Mouse (Mus musculus) layer of hippocampus, adult 9-10 months (tissue): ENCODE measurements around the gene Map3k14.
"Not testable (repeated sequence)": the region's sequence is repeated elsewhere in the genome, so short reads cannot be mapped to it uniquely, and the experiment has no call there.

Experiments
- DNase-seq: peaks from one replicate; pipeline ENCODE4 v3.0.0; 2022; ENCODE audit warnings: low spot score

The Map3k14 gene

DNA sequence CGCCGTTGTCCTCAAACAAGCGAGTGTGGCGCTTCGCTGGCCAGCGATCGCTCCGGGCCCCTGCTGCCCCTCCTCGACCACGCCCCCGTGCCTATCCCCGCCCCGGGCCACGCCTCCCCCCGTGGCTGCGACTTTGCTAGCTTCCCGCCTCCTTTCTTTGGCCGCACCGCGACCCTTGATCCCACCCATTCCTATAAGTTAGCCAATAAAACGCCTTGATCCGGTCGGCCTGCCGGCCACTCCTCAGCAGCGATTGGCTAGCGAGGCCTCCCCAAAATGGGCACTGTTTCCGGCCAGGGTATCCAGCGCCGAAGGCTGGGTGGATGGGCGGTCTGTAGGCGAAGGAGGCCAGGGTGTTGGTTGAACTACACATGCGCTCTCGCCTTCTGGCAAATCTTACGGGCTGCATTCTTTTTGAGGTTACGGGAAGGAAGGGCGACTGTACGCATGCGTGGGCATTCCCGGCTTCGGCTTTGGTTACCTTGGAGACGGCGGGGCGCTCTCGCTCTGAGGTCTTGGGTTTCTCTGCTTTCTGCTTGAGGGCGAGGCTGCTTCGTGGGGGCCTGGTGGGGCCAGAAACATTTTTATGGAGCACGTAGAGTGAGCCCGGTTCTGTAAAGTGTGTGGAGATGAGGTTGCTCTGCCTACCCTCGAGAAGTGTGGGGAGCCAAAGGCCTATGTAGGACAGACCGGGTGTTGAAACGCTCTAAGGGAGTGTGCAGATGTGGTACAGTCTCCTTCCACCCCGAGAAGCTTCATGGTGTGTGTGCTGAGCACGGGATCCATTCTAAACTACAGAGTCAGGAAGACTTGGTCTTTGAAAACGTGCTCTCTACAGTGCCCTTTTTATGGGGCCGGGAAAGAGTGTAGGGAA lies at the start of gene Map3k14:
Gene Map3k14 (minus strand): TSS at position 127 of the 874 bp plus-strand sequence.
- DNase-seq = peak; percentile 98

DNA sequence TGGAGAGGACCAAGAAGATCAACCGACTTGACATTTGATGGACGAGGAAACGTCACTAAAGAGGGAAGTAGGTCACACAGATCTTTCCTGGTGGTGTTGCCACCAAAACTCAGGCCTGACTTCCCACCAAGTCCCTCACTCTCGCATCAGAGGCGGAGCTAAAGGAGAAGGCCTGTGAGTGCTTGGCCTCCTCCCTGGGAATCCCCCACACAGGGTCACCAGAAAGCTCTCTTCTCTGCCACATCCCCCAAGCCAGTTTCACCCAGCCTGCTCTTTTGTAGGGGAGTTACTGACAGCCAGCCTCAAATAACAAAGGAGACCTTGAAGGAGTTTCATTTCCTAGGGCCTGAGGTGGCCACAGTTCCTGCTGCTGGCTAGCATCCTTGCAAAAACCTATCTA lies 48.1 kb upstream of the Map3k14 start:
- no peak for DNase-seq

DNA sequence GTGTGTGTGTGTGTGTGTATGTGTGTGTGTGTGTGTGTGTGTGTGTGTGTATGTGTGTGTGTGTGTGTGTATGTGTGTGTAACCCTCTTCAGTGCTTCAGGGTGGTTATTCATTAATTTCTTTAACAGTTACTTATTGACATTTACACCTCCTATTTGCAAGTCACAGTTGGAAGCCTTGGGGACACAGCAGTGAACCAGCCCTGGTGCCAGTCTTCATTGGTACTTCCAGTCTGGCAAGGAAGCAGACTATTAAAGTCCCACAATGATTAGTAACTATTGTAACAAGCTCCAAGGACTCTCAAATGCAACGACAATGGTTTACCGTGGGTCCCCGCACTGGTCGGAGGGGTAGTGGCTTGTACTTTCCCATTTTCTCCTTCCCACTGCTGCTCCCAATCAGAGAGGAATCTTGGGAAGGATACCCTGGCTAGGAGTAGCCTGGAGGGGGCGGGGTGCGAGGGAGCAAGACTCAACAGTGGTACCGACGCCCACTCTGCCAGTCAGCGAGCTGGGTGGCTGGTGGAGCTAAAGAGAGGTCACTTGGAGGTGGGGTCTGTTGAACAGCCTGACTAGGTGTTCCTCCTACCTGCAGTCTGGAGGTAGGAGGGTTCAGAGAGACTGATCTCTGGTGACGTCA lies 47.6 kb upstream of the Map3k14 start:
- DNase-seq = no peak

DNA sequence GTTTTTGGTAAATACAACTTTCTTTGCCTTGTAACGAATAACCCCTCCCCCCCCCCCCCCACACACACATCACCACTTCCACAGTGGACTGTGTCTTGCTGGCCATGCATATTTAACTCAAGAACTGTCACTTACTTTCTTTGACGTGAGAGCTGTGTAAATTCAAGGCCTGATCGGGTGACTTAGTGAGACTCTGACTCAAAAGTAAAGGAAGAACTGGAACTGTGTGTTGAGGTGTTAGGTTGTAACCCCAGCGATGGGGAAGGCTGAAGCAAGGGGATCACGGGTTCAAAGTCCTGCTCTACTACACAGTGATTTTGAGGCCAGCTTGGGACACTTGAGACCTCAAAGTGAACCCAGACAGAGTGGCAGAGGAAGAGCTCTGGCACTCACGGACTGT lies 46.3 kb upstream of the Map3k14 start:
- DNase-seq = no peak

DNA sequence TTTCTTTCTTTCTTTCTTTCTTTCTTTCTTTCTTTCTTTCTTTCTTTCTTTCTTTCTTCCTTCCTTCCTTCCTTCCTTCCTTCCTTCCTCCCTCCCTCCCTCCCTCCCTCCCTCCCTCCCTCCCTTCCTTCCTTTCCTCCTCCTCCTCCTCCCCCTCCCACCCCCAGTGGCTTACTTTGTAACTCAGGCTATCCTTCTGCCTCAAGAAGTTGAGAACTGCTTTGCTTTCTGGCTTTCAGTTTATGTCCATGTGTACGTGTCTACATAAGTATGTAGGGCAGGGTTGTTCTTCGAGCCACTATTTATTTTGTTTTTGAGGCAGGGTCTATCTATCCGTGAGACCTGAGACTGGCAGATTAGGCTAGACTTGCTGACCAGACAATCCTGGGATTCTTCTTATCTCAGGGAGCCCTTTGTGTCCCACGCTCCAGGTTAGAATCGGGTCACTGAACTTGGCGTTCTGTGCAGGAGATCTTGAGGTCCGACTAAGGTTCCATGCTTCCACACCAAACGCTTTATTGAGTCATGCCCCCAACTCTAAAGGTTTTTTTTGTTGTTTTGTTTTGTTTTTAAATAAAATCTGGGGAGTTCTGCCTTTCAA lies 45.5 kb upstream of the Map3k14 start:
- no peak for DNase-seq

DNA sequence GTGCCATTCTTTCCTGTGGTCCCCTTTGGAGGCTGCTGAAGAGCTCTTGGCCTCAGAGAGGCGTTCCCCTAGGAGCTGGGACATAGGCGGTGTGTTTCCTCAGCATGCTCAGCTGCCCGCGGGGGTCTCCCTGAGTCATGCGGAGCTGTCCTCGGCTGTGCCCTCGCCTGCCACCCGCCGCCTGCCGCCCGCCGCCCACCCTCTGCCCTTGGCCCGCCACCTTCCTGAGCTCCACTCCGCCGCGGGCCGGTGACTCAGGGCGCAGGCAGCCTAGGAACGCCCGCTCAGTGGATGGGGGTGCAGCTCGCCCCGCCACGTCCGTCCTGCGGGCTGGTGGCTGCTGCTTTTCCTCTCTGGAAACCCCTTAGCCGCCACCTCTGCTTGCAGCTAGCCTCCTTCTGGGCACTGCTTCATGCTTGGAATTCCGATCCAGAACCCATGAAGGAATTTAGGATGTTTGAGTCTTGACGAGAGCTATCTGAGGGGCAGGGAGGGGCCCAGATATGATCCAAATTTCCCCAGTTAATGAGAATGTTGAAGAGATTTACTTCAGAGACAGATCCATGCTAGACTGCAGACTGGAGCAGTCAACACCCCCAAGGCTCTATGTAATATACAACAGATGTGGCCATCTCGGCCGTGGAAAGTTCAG lies 44.8 kb upstream of the Map3k14 start:
- no peak for DNase-seq

DNA sequence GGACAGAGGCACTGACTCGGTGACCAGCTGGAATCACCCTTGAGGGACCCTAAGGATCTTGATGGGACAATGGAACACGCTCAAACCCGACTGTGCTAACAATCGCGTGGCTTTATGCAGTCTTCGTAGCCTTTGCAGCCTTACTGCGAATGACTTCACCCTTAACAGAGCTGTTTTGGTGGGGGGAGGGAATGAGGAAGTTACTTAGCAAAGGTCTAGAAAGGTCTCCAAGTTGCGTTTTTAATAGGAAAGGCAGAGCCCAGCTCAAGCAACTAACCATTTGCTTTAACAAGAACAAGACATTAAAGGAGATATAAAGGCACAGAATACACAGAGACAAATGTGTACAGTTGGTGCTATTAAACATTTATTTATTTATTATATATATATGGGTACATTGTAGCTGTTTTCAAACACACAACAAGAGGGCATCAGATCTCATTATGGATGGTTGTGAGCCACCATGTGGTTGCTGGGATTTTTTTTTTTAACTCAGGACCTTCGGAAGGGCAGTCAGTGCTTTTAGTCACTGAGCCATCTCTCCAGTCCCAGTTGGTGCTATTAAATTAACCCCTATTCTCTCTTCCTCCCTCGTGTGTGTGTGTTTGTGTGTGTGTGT lies 42.8 kb upstream of the Map3k14 start:
- no peak for DNase-seq

DNA sequence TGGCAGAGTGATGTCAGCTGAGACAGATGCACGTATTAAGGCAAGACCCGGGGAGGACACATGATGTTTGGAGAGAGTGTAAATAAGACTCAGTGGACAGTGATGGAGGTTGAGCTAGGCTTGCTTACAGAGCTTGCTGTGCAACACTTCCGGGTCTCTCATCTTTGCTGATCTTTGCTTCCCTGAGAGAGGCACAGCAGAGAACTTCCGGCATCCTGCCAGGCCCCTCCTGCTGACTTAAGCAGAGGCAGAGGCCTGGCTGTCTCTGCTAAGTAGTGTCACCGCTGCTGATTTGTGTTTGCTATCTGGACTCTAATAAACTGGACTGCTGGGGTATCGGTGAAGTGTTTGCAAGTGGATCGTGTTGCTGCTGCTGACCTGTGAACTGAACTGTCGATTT lies 40.6 kb upstream of the Map3k14 start:
- DNase-seq = no peak

DNA sequence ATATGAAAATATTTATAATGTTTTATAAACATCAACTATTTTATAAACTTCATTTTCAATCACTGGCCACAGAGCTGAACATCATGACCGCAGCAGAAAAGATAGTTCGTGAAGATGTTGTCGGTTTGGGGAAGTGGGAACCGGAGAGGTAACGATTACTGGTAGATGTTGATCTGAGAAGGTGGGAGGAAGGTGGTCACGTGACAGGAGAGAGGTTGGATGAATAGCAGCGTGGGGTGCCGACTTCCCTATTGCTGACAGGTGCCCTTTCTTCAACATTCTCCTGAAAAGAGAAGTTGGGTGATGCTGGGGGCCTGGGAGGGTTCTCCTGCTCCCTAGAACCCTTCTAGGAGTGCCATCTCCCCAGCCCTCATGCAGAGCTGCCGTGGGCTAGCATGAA lies 37.3 kb upstream of the Map3k14 start:
- no peak for DNase-seq

DNA sequence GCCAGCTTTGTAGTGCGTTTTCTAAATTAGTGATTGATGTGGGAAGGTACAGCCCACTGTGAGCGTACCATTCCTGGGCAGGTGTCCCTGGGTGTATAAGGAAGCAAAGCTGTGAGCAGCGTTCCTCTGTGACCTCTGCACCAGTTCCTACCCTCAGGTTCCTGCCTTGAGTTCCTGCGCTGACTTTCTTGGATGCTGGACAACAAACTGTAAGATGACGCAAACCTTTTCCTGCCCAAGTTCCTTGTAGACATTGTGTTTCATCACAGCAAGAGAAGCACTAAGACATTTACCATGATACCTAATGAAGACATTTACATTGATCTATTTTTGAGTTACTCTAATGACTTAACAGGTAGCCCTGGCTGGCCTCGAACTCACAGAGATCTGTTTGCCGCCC lies 27.5 kb upstream of the Map3k14 start:
- DNase-seq = no peak

DNA sequence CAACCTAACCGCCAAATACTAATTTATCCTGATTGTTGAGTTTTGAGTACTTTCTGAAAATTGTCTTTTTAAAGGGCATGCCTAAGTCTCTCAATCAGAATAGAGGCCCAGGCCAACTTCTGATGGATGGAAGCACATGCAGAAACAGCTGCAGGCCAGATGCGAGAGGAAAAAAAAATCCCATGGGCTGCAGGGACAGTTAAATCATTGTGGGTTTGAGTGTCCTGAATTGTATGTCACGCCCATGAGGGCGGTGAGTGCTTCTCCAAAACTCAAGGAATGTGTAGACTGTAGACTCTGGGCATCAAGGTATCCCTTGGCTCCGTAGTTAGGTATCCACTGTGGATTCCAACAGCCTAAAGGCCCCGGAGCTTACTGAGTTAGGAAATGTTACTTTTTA lies 26.8 kb upstream of the Map3k14 start:
- no peak for DNase-seq

DNA sequence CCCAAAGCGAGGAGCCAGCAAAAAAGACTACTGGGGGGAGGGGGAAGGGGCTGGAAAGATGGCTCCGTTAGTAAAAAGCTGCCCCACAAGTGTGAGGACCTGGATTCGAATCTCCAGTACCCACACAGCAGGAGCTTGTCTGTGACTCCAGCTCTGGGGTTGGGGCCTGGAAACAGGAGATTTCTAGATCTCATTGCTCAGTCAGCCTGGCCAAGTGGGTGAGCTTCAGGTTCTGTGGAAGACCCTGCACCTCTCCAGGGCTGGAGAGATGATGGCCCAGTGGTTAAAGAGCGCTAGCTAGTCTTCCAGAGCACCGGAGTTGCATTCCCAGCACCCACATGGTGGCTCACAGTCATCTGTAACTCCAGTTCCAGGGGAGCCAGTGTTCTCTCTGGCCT lies 25.6 kb upstream of the Map3k14 start:
- DNase-seq = no peak

DNA sequence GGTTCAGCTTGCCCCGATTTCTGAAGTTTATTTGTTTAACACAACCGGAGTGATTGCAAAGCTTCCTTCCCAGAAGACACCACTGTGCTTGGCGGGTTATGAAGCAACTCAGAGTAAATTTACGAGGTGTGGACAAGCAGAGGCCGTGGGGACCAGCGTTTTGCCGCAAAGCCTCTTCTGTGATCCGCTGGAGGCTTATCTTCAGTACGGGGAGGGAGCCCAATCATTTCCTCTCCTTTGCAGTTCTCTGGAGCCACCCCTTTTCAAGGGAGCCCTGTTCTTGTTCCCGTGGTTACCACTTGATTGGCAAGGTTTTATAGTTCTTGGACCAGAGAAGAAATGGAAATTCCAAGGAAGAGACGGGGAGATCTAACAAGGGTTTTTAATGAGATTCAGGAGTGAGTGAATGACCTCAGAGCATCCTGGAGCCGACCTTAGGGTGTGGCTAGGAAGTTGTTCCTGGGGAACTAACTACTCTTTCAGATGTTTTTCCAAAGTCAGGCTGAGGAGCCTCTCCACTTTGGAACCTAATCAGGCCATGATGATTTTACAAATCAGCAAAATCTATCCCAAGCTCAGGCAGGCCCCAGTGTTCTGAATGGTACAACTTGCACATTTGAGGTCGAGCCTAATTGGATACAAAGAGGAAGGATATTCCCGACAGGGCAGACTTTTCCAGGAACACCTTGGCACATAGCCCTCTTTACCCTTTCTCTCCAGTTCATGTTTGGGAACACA lies 25.0 kb upstream of the Map3k14 start:
- no peak for DNase-seq

DNA sequence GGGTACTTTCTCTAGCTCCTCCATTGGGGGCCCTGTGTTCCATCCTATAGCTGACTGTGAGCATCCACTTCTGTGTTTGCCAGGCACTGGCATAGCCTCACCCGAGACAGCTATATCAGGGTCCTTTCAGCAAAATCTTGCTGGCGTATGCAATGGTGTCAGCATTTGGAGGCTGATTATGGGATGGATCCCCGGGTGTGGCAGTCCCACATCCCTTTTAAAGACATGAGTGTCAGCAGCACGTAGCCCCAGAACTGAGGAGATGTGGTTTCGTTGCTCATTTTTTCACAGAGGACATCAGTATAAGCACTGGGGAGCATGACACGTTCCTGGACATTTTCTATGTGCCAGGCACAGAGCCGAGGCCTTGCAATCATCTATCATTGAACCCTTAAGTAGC lies 23.6 kb upstream of the Map3k14 start:
- not testable (repeated sequence) for DNase-seq

DNA sequence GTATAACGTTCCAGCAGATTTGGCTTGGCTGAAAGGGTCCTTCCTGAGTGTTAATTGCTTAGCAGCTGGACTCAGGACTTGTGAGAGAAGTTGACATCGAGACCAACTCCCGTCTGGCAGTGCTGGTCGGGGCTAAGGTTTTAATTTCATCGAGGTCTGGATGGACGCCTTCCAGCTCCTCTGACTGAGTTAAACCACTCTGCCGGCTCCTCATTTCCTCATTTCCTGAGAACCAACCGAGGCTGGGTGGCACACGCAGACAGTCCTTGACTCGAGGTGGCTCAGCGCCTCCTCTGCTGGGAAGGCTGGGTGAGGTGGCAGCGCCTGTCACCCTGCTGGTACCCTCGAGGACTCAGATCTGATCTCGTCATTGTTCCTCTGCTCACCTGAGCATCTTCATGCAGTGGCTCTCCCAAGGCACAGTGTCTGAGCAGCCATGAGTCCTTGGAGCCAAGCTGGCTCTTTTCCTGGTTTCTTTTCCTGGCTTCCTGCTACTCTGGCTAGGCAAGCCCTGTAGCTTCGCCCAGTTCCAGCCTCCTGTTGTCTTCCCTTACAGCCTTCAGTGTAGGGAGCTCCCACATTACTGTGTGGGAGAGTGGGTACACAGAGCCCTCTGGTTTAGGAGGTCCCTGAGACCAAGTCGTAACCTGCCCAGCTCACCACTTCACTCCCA lies 21.2 kb upstream of the Map3k14 start:
- DNase-seq = no peak

DNA sequence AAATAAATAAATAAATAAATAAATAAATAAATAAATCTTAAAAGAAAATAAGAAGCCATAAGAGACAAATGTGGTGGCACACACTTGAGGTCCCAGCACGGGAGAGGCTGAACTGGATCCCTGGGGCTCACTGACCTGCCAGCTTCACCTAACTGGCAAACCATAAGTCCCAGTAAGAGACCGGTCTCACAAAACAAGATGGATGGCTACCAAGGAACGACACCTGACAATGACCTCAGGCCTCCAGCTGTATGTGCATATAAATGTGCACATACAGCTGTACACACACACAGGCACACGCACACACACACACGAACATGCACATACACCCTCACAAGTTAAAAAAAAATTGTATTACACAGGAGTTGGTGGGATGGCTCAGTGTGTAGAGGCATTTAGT lies 19.6 kb upstream of the Map3k14 start:
- DNase-seq = no peak

DNA sequence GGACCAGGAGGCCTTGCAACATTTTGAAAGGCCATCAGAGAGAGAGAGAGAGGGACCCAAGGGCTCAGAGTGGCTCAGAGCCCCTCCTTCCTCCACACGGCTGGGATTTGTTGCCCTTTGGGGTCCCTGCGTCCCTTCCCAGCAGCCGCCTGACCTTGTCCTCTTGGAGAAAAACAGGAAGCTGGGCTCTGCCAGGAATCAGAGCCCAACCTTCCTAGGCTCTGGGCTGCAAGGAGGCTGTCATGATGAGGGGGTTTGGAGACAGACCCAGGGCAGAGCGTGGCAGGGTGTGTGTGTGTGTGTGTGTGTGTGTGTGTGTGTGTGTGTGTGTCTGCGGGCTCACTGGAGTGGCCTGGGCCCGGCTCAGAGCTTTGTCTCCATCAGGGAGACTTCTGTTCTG lies 18.7 kb upstream of the Map3k14 start:
- no peak for DNase-seq

DNA sequence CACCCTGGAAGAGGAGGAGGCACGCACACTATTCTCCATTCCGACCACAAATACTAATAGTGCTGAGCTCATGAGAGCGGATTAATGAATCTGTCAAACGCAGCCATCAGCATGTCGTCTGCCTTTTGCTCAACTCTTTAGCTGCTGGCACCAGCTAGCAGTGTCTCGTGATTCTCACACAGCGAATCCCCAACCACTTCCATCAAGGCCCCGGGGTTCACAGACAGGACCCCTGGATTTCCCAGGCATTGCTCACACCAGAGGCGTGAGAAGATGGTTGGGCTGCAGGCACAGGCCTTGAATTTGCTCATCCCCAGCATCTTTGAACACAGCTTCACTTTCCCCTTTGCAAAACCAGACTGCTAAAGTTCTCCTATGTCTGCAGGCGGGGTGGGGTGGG lies 18.0 kb upstream of the Map3k14 start:
- no peak for DNase-seq

DNA sequence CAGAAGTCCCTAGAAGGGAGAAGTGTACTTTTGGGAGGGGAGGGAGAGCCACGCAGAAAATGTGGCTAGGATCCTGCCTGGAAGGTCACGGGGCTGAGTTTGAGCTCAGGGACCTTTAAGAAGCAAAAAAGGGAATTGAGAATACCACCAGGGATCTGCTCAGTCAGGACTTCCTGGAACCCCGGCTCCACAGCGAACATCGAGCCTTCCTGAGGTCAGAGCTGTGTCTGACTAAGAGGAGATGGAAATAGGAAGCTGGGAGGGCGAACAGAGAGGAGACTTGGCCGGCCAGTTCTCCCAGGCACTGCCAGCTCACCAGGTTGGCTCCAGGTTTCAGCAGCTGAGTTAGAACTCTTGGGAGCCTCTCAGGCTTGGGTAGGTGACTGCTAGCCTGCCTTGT lies 14.5 kb upstream of the Map3k14 start:
- no peak for DNase-seq

DNA sequence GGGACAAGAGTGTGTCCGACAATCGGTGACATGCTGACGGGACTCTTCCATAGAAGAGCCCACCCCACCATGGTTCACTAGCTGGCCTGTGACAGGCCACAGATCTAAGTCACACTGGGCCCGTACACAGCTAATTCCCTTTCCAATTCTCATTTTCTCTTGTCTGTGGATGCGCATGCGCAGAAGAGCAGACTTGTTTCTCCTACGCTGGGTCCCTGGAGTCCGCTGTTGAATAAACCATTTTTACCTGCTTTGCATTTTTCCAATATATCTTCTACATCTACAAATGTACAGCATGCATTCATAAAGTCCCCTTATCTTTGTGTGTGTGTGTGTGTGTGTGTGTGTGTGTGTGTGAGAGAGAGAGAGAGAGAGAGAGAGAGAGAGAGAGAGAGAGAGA lies 9.2 kb upstream of the Map3k14 start:
- no peak for DNase-seq

DNA sequence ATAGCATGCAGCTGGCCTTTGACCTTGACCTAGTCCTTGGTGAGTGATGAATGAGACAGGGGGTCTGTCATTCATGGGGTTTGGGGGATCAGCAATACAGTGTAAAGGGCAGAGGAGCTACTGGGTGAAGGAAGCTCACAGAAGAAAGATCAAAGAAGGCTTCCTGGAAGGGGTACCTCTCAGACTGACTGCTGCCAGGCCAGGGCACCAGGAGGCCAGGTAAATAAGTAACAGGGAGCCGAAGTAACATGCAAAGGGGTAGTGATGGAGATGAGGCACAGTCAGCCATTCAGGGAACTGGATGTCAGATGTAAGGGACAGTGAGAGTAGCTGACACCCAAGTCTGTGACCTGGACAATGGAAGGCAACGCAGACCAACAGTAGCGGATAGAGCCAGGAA lies 5.6 kb upstream of the Map3k14 start:
- no peak for DNase-seq
